Comparison of ENCODE assay signal across 8 mouse cellular contexts in the genomic region with DNA sequence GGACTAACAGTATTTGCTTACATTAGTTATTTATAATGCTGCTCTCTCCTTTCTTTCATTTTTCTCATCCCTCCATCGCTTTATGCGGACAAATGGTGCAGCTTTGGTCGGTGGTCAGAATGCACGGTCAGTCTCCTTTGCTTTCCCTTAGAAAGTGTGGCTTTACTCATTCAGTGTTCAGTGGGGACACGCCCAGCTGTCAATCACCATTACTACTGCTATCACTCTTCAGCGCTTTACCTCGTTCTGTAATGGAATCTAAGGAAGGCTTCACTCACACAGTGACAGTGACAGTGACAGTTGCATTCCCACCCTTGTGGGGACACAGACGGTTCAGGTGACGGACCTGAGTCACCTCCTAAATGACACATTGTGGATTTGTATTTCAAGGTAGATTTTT. TPM values are rescaled to one million over a fixed set of nuclear protein-coding genes. Genes with fewer than 3 reads are reported as not detected.
DNase-seq lines count a peak whose midpoint lies in the region; ATAC-seq lines count a peak whose summit lies in the region.
"Had no signal": no experiment of that assay in that cellular context is flagged by ENCODE, and none has a peak within 500 bp of the region (broad histone marks: within the 10 kb centered on the region; RNA-seq: fewer than 3 reads in every experiment).

No protein-coding gene starts in this region.

- no peak overlapping the region for H3K9ac ChIP-seq in intestine, embryonic 15.5 days
- H3K9ac ChIP-seq: embryonic facial prominence, embryonic 13.5 days had no signal

- H3K9me3 ChIP-seq in megakaryocyte, embryonic 14.5 days, result peaks cover 7% of the 10 kb centered on the region; the same call in 1 of the 2 replicates
- H3K9me3 ChIP-seq in intestine, embryonic 15.5 days, result no peaks in the 10 kb centered on the region
- H3K9me3 ChIP-seq: embryonic facial prominence, embryonic 13.5 days had no signal

- peak overlapping the region; percentile 82 for H3K4me3 ChIP-seq in megakaryocyte, embryonic 14.5 days (replicated peaks)
- H3K4me3 ChIP-seq in intestine, embryonic 15.5 days (replicated peaks), result no peak overlapping the region
- H3K4me3 ChIP-seq: embryonic facial prominence, embryonic 13.5 days had no signal

- no peak overlapping the region for H3K27ac ChIP-seq in intestine, embryonic 15.5 days
- H3K27ac ChIP-seq: embryonic facial prominence, embryonic 13.5 days had no signal

- ATAC-seq in megakaryocyte, adult 5-6 weeks (ENCODE audit: poor library complexity, severe bottlenecking), result no peak
- 0 out of 2 replicates have a peak, but pooled peaks have one; percentile 21 for ATAC-seq in intestine, embryonic 15.5 days

- WGBS in intestine, embryonic 15.5 days, result 59% methylated on average over 9 of the region's 9 CpGs

- H3K36me3 ChIP-seq in megakaryocyte, embryonic 14.5 days (replicated peaks; ENCODE audit: low read length), result no peaks in the 10 kb centered on the region
- H3K36me3 ChIP-seq in intestine, embryonic 15.5 days, result no peaks in the 10 kb centered on the region
- H3K36me3 ChIP-seq: embryonic facial prominence, embryonic 13.5 days had no signal

- H3K27me3 ChIP-seq in megakaryocyte, embryonic 14.5 days (replicated peaks), result no peaks in the 10 kb centered on the region
- no peaks in the 10 kb centered on the region for H3K27me3 ChIP-seq in intestine, embryonic 15.5 days (replicated peaks)
- H3K27me3 ChIP-seq: embryonic facial prominence, embryonic 13.5 days had no signal

- no peak overlapping the region for H3K4me2 ChIP-seq in intestine, embryonic 15.5 days (replicated peaks)

- intact Hi-C loops in left cerebral cortex, postnatal 25 days (cut with DNase I), result loop anchor here (2.0 to 10.0 kb wide), 4 partner anchors 98 to 1076 kb away; no protein-coding TSS in a partner anchor

- peaks cover 56% of the 10 kb centered on the region for H3K4me1 ChIP-seq in megakaryocyte, embryonic 14.5 days
- no peaks in the 10 kb centered on the region for H3K4me1 ChIP-seq in intestine, embryonic 15.5 days (replicated peaks)

- peak; percentile 34 to 37 for DNase-seq in cerebellum, postnatal 14 days
- peak; percentile 44 for DNase-seq in retina, postnatal 1 day
- DNase-seq in kidney, postnatal 4 days, result no peak
- DNase-seq in left cerebral cortex, postnatal 25 days (ENCODE audit: low spot score in 2 of 2), result no peak

RNA-seq across cellular contexts. Expression of gene Nfkb1, which starts 39.4 kb away (rescaled TPM):
- 20.8 and 39.8 TPM in 2 replicates for polyA plus RNA-seq in megakaryocyte, embryonic 14.5 days (2012; ENCODE audit: insufficient read depth, low replicate concordance)
- 104 and 105 TPM in 2 replicates for total RNA-seq in megakaryocyte, adult 5-6 weeks (2015)
- total RNA-seq in megakaryocyte, adult 5-6 weeks (2017), result 181 and 183 TPM in 2 replicates
- polyA plus RNA-seq in intestine, embryonic 15.5 days (2015; fragmentation: Nextera tagmentation; extraction: Ambion mirVana), result 19.7 and 20.6 TPM in 2 replicates
- total RNA-seq in left cerebral cortex, postnatal 25 days (2021), result 10 to 100 TPM; 17.7 to 20.2 TPM

Comparison
In these comparisons a context has a peak if more than half of its experiments do, and no peak if none do; other contexts are left out.
1. DNase-seq: peak in cerebellum, postnatal 14 days (2 of 2) and retina, postnatal 1 day (single experiment); none in kidney, postnatal 4 days (0 of 2) and left cerebral cortex, postnatal 25 days (0 of 2).
2. RNA of gene Nfkb1, which starts 39.4 kb away (total RNA-seq): 104 to 183 TPM in megakaryocyte, adult 5-6 weeks; 17.7 to 20.2 TPM in left cerebral cortex, postnatal 25 days; every median in the first group is over 4 times any median in the second.